Mouse (Mus musculus): ENCODE results near the gene 1700092M07Rik. TPM values are rescaled to one million over a fixed set of nuclear protein-coding genes. Genes with fewer than 3 reads are reported as not detected.
A peak's percentile ranks its signal among the peaks of the same experiment; 100 is the strongest.
"Not testable (repeated sequence)": the region's sequence is repeated elsewhere in the genome, so short reads cannot be mapped to it uniquely, and the experiment has no call there.

1700092M07Rik gene
- polyA plus RNA-seq, 1 experiment from 2014 or later: 2.8 TPM

DNA sequence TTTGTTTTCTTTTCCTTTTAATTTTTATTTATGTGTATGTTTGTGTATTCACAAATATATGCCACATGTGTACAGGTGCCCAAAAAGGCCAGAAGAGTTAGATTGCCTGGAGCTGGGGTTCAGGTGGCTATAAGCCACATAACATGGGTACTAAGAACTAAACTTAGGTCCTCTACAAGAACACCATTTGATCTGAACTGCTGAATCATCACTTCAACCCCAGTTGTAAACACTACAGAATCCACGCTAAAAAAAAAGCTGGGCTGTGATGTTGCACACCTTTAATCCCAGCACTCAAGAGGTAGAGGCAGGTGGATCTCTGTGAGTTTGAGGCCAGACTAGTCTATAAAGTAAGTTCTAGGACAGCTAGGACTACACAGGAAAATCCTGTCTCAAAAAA lies 19.1 kb upstream of the 1700092M07Rik start:
- H3K27ac ChIP-seq: no peak overlapping the region
- WGBS: 86% methylated on average over 1 of the region's 1 CpGs
- H3K4me2 ChIP-seq: 0 out of 2 replicates have a peak overlapping the region, but pooled peaks have one; percentile 55
- no peak for ATAC-seq (ENCODE audit: low FRiP score)
- H3K4me1 ChIP-seq: peaks cover 33% of the 10 kb centered on the region
- peaks cover 21% of the 10 kb centered on the region for H3K36me3 ChIP-seq (replicated peaks)
- H3K9me3 ChIP-seq: no peaks in the 10 kb centered on the region
- H3K9ac ChIP-seq: no peak overlapping the region
- H3K4me3 ChIP-seq (replicated peaks): no peak overlapping the region
- no peaks in the 10 kb centered on the region for H3K27me3 ChIP-seq

GRCm38 (mm10) chr19:8722021-8722420 lies 18.5 kb upstream of the 1700092M07Rik start:
- WGBS: 62% methylated on average over 4 of the region's 4 CpGs
- peak overlapping the region; percentile 94; the same call in 1 of the 2 replicates for H3K27ac ChIP-seq
- peak overlapping the region; percentile 55 for H3K4me2 ChIP-seq
- peaks cover 28% of the 10 kb centered on the region for H3K36me3 ChIP-seq (replicated peaks)
- ATAC-seq (ENCODE audit: low FRiP score): no peak
- peaks cover 33% of the 10 kb centered on the region for H3K4me1 ChIP-seq
- no peaks in the 10 kb centered on the region for H3K27me3 ChIP-seq
- H3K9ac ChIP-seq: peak overlapping the region; percentile 97
- H3K4me3 ChIP-seq (replicated peaks): peak overlapping the region; percentile 76
- H3K9me3 ChIP-seq: no peaks in the 10 kb centered on the region

DNA sequence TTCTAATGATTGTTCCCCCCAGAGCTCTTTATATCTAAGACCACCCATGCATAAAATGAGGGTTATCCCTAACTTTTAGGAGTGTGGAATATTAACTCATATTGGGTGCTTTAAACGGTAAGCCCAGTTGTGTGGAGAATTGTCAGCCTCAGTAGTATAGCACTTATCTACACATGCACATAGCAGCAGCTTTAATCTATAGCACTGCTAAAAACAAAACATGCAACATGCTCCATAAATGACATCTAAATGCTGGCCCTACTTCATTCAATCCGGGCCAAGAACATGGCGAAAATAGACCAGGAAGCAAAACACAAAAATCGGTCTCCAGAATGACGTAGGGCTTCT lies 18.0 kb upstream of the 1700092M07Rik start:
- WGBS: 4% methylated on average over 5 of the region's 5 CpGs
- ATAC-seq (ENCODE audit: low FRiP score): no peak
- no peaks in the 10 kb centered on the region for H3K9me3 ChIP-seq
- H3K27ac ChIP-seq: peak overlapping the region; percentile 94
- peaks cover 29% of the 10 kb centered on the region for H3K36me3 ChIP-seq (replicated peaks)
- no peaks in the 10 kb centered on the region for H3K27me3 ChIP-seq
- H3K4me3 ChIP-seq (replicated peaks): peak overlapping the region; percentile 76
- H3K4me2 ChIP-seq: peak overlapping the region; percentile 55
- H3K9ac ChIP-seq: peak overlapping the region; percentile 97
- H3K4me1 ChIP-seq: peaks cover 33% of the 10 kb centered on the region

DNA sequence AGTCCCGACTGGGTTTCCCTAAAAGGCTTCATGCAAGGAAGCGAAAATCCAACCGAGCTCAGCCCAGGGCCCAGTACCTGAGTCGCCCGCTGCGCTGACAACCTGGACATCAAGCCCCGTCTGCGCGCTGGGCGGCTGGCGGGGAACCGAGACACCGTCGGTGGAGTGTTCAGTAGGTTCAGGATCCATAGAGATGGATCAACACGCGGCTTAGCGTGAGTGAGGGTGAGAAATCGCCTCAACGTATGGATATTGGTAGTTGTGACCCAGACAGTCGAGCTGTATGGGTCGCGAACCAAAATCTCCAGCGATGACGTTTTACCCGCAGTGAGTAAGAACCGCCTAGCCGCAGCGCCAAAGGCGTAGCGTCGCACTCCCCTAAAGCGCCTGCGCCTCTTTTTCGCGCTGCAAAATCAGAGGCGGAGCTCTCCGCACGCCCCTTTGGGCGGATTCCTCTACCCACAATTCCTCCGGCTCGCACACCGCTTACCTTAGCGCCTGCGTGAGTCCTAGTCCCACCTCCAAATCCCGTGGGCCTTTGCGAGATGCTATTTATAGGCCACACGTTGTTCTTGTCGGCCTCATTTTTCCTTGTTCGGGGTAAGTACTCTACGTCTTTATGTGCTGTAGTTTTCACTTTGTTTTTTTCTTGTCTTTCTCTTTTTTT lies 17.5 kb upstream of the 1700092M07Rik start, which contains the start of gene Slc3a2:
Gene Slc3a2, minus strand, starts transcription at position 463 of the 667 bp plus-strand sequence.
- Histone ChIP-seq H3K4me1 (peaks cover 33% of the 10 kb centered on the region), H3K27me3 (no peaks in the 10 kb centered on the region), H3K27ac (peak within 1 kb of the TSS; percentile 94), H3K9ac (peak within 1 kb of the TSS; percentile 97), H3K36me3 (replicated peaks) (peaks cover 29% of the 10 kb centered on the region), H3K9me3 (no peaks in the 10 kb centered on the region), H3K4me3 (replicated peaks) (peak within 1 kb of the TSS; percentile 76), H3K4me2 (peak within 1 kb of the TSS; percentile 77)
- WGBS: under 1% methylated on average over 50 of the region's 50 CpGs
- ATAC-seq (ENCODE audit: low FRiP score): peak; percentile 96

- H3K27me3 ChIP-seq: no peaks in the 10 kb centered on the region
- H3K9me3 ChIP-seq: no peaks in the 10 kb centered on the region
- peak overlapping the region; percentile 85 for H3K27ac ChIP-seq
- H3K4me1 ChIP-seq: peaks cover 33% of the 10 kb centered on the region
- H3K4me2 ChIP-seq: peak overlapping the region; percentile 77
- peak overlapping the region; percentile 76 for H3K4me3 ChIP-seq (replicated peaks)
- peaks cover 29% of the 10 kb centered on the region for H3K36me3 ChIP-seq (replicated peaks)
- under 1% methylated on average over 20 of the region's 20 CpGs for WGBS
- no peak for ATAC-seq (ENCODE audit: low FRiP score)
- H3K9ac ChIP-seq: peak overlapping the region; percentile 97
Measured at GRCm38 (mm10) chr19:8723574-8724346, 16.8 kb upstream of the 1700092M07Rik start.

DNA sequence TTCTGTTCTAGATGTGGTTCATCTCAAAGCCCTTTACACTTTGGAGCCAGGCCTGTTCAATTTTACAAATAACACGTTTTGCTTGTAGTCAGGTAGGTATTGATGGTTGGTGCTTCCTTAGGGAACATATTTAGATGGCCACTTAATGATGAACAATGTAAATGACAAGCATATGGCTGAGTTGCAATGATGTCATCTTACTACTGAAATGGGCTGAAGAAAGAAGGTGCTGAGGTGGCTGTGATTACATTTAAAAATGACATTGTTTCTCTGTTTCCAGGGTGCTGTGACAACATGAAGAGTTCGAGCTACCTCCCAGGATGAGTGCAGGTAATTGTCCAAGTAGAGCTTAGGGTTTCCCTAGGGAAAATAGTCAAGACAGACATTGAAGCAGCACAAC lies 16.1 kb upstream of the 1700092M07Rik start:
- Histone ChIP-seq H3K4me1 (peaks cover 33% of the 10 kb centered on the region), H3K27me3 (no peaks in the 10 kb centered on the region), H3K9me3 (no peaks in the 10 kb centered on the region), H3K4me3 (replicated peaks) (peak overlapping the region; percentile 76), H3K9ac (peak overlapping the region; percentile 97), H3K36me3 (replicated peaks) (peaks cover 29% of the 10 kb centered on the region), H3K4me2 (peak overlapping the region; percentile 77), H3K27ac (peak overlapping the region; percentile 85)
- WGBS: 2% methylated on average over 2 of the region's 2 CpGs
- no peak for ATAC-seq (ENCODE audit: low FRiP score)

DNA sequence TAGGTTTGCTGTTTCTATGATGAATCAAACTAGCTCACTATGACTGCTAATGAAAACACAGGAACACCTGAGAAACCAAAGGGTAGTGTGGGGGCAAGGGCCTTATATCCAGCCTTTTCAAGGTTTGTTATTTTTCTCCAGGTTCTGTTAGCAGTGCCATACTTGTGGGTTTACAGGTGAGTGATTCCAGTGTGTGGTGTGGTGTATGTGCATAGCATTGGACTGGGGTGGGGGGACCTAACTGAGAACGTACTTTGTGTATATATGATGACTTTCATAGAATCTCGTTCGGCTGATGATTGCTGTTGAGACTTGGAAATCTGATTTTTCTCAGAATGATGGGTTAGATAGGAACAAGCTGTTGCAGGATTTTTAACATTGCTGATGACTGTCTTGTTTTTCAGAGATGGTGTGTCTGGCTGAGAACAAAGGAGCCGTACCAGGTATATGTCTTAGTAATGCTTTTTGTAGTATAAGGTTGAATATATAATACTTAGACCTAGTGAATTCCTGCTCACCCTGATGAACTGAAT lies 15.4 kb upstream of the 1700092M07Rik start:
- H3K27me3 ChIP-seq: no peaks in the 10 kb centered on the region
- H3K27ac ChIP-seq: 0 out of 2 replicates have a peak overlapping the region, but pooled peaks have one; percentile 10
- H3K4me1 ChIP-seq: peaks cover 33% of the 10 kb centered on the region
- H3K36me3 ChIP-seq (replicated peaks): peaks cover 29% of the 10 kb centered on the region
- peak overlapping the region; percentile 97 for H3K9ac ChIP-seq
- no peak for ATAC-seq (ENCODE audit: low FRiP score)
- H3K9me3 ChIP-seq: no peaks in the 10 kb centered on the region
- peak overlapping the region; percentile 76 for H3K4me3 ChIP-seq (replicated peaks)
- 49% methylated on average over 4 of the region's 4 CpGs for WGBS
- H3K4me2 ChIP-seq: peak overlapping the region; percentile 77

DNA sequence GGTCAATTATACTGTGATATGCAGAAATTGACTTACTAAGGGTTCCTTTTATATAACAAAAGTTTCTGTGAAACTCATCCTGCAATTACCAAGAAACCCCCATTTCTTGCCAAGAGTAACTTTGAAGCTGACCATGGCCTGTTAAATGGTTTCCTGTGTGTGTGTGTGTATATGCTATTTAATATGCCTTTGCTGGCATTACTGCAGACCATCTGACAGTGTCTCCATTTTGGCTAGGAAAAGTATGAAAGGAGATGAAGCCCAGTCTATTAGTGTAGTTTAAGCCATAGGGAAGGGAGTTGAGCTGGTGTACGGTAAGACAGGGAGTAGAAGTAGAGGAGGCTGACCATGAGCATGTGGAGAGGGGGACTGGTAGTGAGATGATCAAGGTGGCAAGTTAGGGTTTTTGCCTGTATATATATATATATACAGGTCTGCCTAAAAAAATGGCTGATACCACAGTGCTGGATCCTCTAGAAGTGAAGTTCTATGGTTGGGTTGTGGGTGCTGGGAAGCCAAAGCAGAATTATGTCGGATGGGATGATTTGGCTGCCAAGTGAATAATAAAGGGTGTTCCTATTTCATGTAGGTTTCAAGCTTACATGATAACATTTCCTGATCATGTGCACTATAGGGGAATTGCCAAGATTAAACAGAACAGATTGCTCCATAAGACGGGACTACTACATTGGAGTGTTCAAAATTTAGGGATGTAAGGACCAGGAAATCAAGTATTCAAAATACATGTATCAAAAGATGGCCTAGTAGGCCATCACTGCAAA lies 13.7 kb upstream of the 1700092M07Rik start:
- Histone ChIP-seq H3K9ac (no peak overlapping the region), H3K36me3 (replicated peaks) (peaks cover 29% of the 10 kb centered on the region), H3K9me3 (no peaks in the 10 kb centered on the region), H3K4me3 (replicated peaks) (peak overlapping the region; percentile 7; the same call in 1 of the 2 replicates), H3K4me2 (no peak overlapping the region), H3K27me3 (no peaks in the 10 kb centered on the region), H3K27ac (0 out of 2 replicates have a peak overlapping the region, but pooled peaks have one; percentile 42), H3K4me1 (peaks cover 28% of the 10 kb centered on the region)
- no peak for ATAC-seq (ENCODE audit: low FRiP score)
- WGBS: 12% methylated on average over 3 of the region's 3 CpGs

DNA sequence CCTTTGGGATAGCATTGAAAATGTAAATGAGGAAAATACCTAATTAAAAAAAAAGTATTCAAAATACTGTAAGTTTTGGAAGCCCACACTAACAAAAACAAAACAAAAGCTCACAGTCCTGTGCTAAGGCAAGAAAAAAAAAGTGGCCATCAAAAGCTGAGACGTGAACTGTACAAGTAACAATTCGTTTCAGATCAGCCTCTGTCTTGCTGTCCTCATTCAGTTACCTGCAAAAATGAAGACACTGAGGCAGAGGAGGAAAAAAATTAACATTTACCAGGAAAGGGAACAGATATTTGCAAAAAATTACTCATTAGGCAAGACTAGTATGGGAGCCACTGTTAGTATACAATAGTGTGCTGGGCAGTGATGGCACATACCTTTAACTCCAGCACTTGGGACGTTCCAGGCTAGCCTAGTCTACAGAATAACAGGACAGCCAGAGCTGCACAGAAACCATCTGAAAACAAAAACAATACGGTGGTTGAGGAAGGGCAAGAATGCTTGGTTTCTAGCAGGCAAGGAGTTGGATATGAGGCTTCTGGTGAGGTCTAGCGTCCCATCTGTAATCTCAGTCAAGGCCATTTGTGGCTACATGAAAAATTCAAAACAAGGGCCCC lies 12.9 kb upstream of the 1700092M07Rik start:
- Histone ChIP-seq H3K27ac (no peak overlapping the region), H3K4me1 (peaks cover 20% of the 10 kb centered on the region), H3K4me2 (no peak overlapping the region), H3K9me3 (no peaks in the 10 kb centered on the region), H3K9ac (no peak overlapping the region), H3K4me3 (replicated peaks) (no peak overlapping the region), H3K27me3 (no peaks in the 10 kb centered on the region), H3K36me3 (replicated peaks) (peaks cover 29% of the 10 kb centered on the region)
- 30% methylated on average over 5 of the region's 5 CpGs for WGBS
- no peak for ATAC-seq (ENCODE audit: low FRiP score)

- not testable (repeated sequence) for H3K4me2 ChIP-seq; H3K9ac ChIP-seq; H3K9me3 ChIP-seq; H3K27ac ChIP-seq; H3K27me3 ChIP-seq; ATAC-seq (ENCODE audit: low FRiP score); H3K4me3 ChIP-seq (replicated peaks)
- Histone ChIP-seq H3K4me1 (peaks cover 20% of the 10 kb centered on the region), H3K36me3 (replicated peaks) (peaks cover 29% of the 10 kb centered on the region)
- WGBS: 49% methylated on average over 3 of the region's 3 CpGs
Measured at GRCm38 (mm10) chr19:8728335-8729099, 12.0 kb upstream of the 1700092M07Rik start.

DNA sequence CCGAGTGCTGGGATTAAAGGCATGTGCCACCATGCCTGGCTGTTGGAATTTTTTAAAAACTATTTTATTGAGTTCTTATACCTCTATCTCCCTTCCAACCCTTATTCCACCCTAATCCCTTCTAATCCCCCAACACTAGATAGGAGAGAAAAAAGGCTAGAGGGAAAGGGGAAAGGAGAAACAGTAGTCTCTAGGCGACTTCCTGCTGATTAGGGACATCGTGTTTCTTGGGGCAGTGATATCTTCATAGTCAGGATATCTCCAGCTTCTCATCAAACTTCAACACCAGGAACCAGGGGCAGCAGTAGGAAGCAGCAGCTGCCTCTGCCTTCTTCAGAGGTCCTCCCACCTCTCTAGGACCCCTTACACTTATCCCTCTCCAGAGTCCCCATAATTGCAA lies 6.2 kb upstream of the 1700092M07Rik start:
- Histone ChIP-seq H3K4me1 (peaks cover 10% of the 10 kb centered on the region), H3K27me3 (no peaks in the 10 kb centered on the region), H3K36me3 (replicated peaks) (peaks cover 18% of the 10 kb centered on the region), H3K9me3 (no peaks in the 10 kb centered on the region), H3K4me2 (no peak overlapping the region), H3K27ac (no peak overlapping the region), H3K4me3 (replicated peaks) (no peak overlapping the region), H3K9ac (no peak overlapping the region)
- 64% methylated on average over 3 of the region's 3 CpGs for WGBS
- ATAC-seq (ENCODE audit: low FRiP score): no peak
